Mouse (Mus musculus): ENCODE measurements at regions not wholly inside any gene's neighbourhood (a gene's known extent, or its start where the extent isn't known, plus 50 kb on each side); places are given as distances from the start of the nearest gene placed in this dataset.

DNA sequence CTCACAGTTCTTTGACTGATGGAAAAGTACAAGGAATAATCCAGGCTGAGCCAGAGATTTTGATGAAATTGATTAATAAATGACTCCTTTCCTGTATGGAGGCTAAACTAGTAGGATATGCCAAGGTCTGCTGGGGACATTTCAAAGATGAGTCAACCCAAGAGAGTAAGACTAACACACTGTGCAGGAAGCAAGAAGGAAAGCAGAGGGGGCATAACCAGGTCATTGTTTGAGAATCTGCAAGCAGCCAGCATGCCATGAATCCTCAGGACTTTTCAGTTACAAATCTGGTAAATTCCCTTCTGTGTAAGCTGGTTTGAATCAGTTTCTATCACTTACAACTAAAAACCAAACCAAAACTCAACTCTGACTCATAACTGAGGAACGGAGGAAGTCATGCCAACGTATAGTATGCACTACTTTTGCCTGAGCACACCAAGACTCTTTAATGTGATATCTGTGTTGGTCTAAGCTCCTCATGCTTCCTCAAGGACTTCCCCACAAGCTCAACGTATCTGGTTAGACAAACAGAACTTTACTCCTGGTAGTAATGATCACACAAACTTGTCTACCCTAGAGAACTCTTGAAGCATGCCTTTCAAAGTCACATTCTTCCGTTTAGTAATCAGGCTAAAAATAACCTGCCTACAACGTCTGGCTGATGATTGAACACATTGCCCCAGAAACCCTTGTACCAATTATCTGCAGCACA lies 314.0 kb upstream of the Adamts9 start:
- DNase-seq (ENCODE audit: low read depth, low spot score) = no peak

DNA sequence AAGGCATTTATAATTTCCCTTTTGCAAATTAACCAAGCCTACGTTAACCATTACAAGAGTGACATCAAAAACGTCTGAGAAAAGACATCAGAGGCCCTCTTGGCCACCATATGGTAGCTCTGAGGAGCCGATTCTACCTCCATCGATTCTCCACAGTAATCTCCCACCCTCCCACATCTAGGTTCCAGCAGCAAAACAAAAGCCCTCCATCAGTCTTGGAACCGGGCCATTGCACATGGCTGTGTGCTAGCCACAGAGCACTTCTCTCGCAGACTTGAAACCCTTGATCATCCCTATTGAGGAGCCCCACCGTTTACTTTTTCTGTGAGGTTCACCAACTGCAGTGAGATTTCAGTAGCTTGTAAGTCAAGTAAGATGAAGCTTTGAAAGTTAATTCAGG lies 310.5 kb upstream of the Adamts9 start:
- DNase-seq (ENCODE audit: low read depth, low spot score) = no peak

DNA sequence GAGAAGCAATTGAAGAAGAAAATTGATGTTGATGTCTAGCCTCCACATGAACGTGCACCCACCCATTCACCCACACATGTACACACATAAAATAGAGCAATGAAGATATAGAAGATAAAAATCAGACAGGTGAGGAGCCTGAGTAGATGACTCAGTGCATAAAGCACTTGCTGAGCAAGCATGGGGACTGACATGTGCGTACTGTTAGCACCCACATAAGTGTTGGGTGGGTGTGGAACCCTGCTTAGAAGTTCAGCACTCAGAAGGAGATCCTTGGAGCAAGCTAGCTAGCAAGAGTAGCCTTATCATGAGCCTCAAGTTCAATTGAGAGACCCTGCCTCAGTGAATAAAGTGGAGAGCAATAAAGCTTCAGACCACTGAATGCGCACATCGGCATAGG lies 305.7 kb upstream of the Adamts9 start:
- DNase-seq (ENCODE audit: low read depth, low spot score) = no peak

DNA sequence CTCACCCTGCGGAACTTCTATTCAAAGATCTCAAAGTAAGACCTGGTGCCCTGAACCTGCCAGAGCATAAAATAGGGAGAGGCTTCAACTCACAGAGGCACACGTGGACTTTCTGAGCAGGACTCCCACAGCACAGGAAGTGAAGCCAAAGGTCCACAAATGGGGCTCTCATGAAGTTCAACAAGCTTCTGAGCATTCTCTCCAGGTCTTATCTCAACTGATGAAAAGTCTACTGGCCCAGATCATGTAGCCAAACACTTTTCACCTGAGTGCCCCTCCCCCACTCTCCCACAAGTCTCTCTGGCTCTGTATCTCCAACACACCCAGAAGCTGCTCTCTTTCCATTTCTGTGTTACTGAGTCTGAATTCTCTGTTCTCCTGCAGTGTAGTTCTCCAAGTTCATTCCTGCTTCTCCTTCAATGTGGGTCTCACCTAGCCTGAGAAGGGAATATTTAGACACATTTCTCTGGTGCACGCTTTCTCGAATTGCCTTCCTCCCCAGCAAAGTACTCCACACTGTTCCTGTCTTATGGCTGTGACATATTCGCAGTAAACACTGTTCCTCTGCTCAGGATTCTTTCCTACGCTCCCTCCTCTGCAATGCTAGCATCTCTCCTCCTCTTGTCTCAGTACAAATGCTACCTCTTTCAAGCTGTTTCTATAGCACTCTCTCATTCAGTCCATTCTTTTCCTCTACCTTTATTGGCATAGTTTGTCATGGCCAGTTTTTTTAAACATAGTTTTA lies 303.4 kb upstream of the Adamts9 start:
- no peak for DNase-seq (ENCODE audit: low read depth, low spot score)

DNA sequence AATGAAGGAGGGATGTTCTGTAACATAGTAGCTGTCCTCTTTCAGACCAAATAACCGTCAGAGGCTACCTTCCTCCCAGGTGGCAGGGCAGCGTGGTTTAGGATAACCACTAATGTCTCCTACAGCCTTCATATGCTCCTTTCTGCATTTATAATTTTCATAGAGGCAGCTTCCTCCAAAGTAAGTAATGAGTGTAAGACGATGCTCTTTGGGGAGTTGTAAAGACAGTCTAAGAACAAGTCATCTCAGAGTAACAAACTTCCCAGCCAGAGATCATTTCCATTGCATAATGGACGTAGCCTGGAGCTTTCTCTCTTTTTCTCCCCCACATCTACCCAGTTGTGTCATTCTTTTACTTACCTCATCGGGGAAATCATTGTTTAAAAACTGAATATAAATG lies 292.3 kb upstream of the Adamts9 start:
- DNase-seq (ENCODE audit: low read depth, low spot score) = no peak

GRCm38 (mm10) chr6:93232636-93233035 lies 289.3 kb upstream of the Adamts9 start:
- no peak for DNase-seq (ENCODE audit: low read depth, low spot score)

DNA sequence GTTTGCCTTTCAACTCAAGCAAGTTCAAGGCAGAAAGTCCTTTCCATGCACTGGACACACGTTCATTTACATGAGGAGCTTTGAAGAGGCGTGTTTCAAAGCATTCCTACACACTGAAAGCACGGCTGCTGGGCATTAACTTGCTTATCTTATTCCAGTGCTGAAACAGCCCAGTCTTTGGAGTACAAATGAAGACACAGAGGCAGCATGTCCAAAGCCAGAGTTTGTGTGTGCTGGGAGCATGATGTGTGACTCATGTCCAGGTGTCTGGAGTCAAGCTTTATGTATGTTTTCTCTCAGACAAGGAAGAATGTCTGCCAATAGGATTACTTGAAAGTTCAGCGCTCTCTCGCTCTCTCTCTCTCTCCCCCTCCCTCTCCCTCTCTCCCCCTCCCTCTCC lies 287.2 kb upstream of the Adamts9 start:
- DNase-seq (ENCODE audit: low read depth, low spot score) = no peak

DNA sequence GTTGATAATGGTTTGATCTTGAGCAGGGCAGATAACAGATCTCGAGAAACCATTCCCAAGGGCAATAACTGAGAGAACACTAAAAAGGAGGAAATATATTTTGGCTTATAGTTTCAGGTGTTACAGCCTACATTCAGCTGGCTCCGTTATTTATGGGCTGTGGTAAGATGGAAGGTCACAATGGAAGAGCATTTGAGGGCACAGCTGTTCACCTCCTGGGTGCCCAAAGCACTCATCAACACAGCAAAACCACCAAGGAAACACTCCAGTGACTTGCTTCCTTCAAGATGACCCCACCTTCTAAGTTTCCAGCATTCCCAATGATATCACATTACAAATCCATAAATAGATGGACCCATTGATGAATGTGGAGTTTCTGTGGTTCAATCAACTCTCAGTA lies 286.0 kb upstream of the Adamts9 start:
- no peak for DNase-seq (ENCODE audit: low read depth, low spot score)

DNA sequence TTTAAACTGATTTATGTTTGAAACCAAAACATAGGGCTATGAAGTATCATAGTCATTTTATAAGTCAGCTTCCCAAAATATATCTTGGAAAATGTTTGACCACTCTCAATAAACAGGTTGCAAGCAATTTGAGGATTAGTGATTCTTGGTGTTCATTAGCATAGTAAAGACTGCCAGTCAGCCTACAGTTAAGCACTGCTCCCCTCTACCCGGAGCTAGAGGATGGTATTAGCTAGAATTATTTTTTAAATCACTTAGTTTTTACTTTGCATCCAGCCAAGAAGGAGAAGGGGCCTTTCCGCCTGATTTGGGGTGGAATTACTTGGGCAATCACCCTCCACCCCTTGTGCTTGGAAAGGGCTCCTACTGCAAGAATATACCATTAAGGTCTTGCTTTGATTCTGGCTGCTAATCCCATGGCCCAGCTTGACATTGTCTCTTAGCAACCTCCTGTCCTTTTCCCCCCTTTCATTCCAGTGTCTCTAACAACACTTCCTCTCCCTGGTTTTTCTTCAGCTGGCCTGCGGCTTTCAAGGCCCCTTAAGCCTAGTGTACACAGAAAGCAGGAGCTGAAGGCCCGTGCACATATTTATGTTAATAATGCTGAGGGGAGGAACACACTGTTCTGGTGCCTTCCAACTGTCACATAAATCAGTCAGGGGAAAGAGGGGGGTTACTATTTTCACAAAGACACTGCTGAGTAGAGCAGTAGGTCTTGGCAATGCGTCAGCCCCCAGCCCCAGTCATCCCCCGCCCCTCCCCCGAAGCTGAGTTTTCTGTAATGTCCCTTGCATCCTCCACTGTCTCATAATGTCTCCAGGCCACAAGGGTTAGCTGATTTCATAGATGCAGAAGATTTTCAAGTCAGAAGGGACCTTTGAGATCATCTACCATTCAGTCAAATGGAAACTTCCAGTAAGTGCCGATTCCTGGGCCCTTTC lies 280.6 kb upstream of the Adamts9 start:
- no peak for DNase-seq (ENCODE audit: low read depth, low spot score)

- DNase-seq (ENCODE audit: low read depth, low spot score) = no peak
These were observed 274.8 kb upstream of the Adamts9 start for GRCm38 (mm10) chr6:93218015-93218593.

DNA sequence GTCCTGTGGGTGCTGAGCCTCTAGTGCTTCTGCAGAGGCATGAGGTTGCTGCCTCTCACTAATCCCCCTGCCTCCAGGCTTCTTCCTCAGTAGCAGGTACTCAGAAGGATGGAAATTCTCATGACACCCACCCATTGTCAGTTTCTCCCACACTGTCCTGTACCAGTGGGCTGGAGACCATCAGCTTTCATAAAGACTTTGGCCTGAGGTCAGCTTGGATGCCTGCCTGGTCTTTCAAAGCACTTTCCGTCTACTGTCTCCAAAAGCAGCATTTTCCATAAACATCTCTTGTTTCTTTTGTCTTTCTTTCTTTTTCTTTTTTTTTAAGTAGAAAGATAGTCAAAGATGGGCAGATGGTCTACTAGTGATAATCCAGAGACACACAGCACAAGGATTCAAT lies 257.6 kb upstream of the Adamts9 start:
- no peak for DNase-seq (ENCODE audit: low read depth, low spot score)

- DNase-seq (ENCODE audit: low read depth, low spot score) = no peak
These were observed 251.4 kb upstream of the Adamts9 start for GRCm38 (mm10) chr6:93194741-93195140.

GRCm38 (mm10) chr6:93192980-93193379 lies 249.7 kb upstream of the Adamts9 start:
- no peak for DNase-seq (ENCODE audit: low read depth, low spot score)

GRCm38 (mm10) chr6:93190986-93191385 lies 247.7 kb upstream of the Adamts9 start:
- DNase-seq (ENCODE audit: low read depth, low spot score) = no peak

DNA sequence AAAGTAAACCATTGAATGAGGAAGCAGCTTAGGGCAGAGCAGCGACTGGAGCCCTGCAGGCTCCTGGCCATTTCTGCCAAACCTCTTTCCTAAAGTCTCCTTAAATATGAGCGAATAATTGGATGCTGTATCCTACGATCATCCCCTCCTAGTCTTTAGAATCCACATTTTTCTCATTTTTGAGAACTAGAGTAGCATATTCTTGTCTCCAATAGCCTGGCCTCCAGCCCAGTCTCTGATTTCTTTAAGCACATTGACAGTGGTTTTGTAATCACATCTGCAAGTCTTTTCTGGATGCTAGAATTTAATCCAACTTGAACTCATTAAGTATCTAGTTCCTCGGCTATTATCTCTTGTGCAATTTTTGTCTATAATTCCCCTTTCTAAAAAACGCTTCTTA lies 225.2 kb upstream of the Adamts9 start:
- no peak for DNase-seq (ENCODE audit: low read depth, low spot score)

DNA sequence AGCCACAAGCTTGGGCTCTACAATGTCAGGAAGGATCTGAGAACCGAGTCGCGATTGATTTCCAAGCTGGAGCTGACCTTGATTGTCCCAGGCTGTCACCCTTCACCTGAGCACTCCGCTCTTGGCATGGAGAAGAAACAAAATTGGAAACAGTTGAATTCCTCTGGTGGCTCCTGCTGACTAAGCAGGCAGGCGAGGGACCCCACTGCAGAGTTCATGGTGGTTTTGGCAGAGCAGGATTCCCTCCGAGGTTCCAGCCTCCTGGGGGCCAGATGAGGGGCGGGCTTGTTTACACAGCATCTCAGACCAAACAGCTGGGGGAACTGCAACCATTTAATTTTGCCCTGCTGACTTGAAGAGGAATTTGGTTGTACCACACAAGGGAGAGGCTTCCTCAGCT lies 224.0 kb upstream of the Adamts9 start:
- no peak for DNase-seq (ENCODE audit: low read depth, low spot score)

- no peak for DNase-seq (ENCODE audit: low read depth, low spot score)
These were observed 222.7 kb upstream of the Adamts9 start for GRCm38 (mm10) chr6:93165942-93166341.

DNA sequence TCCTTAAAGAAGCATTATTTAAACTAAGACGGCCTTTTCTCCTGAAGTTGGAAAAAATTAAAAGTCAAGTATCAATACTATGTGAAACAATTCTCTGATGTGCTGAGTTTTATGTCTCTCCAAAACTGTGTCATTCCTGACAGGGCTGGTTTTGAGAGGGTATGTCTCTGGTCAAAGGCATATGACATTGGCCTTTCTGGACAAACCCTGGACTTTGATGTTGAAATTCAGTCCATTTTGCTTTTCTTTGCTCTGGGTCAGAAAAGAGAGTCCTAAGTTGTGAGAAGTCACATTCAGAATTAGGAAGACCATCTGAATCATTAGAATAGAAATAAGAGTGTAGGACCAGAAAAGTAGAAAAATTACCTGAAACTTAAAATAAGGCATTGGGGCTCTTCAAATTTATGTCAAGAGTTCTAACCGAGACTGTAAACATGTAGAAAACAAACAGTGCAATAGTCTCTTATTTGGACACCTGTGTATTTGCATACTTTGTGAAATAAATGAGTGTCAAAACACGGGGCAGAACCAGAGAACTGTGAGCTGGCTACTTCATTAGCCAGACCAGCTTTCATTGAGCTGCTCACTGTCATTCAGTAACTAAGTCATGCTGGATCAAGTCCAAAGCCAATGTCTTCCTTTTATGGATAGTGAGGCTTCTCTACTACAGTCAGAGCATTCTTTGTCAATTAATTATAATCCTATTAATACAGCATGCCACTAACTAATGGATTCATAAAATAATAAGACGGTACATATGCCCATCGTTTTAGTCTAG lies 209.3 kb upstream of the Adamts9 start:
- no peak for DNase-seq (ENCODE audit: low read depth, low spot score)

- DNase-seq (ENCODE audit: low read depth, low spot score) = no peak
These were observed 207.2 kb upstream of the Adamts9 start for GRCm38 (mm10) chr6:93150531-93150930.

- no peak for DNase-seq (ENCODE audit: low read depth, low spot score)
These were observed 206.7 kb upstream of the Adamts9 start for GRCm38 (mm10) chr6:93149956-93150355.

DNA sequence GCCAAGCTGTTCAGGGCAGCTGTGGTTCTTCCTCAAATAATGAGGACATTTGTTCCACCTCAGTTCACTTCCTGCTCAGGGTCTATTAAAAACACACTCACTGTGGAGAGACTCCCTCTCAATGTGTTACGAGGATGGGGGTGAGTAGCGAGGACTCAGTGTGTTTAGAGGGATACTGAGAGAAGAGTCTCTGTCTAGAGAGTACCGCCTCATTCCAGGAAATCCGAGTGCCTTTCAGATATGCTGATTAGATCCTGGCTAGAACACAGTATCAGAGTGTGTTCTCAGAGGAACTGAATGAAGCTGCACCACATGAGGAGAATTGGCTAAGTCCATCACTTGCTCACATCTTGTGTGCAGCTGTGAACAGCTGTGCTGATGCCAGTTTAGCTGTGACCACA lies 197.0 kb upstream of the Adamts9 start:
- no peak for DNase-seq (ENCODE audit: low read depth, low spot score)

Data from forelimb bud, embryonic 11.5 days (tissue).